Mouse (Mus musculus): ENCODE measurements around the gene Cd9. TPM values are rescaled to one million over a fixed set of nuclear protein-coding genes. Genes with fewer than 3 reads are reported as not detected.

Cd9 gene
- polyA plus RNA-seq (2015; fragmentation: Nextera tagmentation; extraction: Ambion mirVana) = 637 and 658 TPM in 2 replicates

DNA sequence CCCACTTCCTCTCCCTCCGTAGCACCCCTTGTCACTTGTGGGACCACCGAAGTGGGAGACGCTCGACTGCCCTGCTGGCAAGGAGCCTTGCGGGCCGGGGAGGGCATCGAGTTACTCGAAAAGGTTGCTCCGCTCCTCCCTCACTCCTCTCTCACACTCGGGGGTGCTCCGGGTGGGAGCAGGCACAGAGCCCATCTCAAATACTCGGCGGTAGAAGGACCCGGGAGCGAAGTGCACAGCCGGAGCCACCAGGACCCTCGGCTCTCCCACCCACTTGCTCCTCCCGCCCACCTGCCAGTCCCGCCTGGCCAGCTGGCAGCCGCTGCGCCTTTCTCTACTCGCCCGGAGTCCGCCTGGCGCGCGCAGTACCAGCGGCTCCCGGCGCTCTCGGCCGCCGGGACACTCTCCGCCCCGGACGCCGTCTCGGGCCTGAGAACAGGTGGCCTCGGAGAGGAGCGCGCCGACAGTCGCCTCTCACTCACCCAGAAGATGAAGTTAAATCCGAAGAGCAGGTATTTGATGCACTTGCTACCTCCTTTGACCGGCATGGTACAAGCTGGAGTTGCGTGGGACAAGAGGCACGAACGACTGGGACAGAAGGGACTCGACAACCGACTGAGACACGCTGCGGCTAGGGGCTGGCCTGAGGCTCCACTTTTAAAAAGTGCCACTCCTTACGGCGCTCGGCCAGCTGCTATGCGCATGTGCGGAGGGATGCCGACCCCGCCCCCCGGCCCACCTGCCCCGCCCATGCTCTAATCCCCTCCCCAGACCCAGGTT, at the start of gene Cd9:
TSS of gene Cd9 (minus strand) at position 700 of the 780 bp plus-strand sequence.

Other genes with a start within 250 kb of the Cd9 start
- gene Tuba3a, start 208.7 kb downstream of the Cd9 start, polyA plus RNA-seq (2015; fragmentation: Nextera tagmentation; extraction: Ambion mirVana) = 0.26 and 0.28 TPM in 2 replicates
- 109 and 119 TPM in 2 replicates for gene Ltbr, start 180.9 kb downstream of the Cd9 start, polyA plus RNA-seq (2015; fragmentation: Nextera tagmentation; extraction: Ambion mirVana)
- gene Scnn1a, start 174.1 kb downstream of the Cd9 start, polyA plus RNA-seq (2015; fragmentation: Nextera tagmentation; extraction: Ambion mirVana) = 0.98 and 1.1 TPM in 2 replicates
- gene Tnfrsf1a, start 145.4 kb downstream of the Cd9 start, polyA plus RNA-seq (2015; fragmentation: Nextera tagmentation; extraction: Ambion mirVana) = 87.8 and 96.6 TPM in 2 replicates
- gene Plekhg6, start 114.0 kb downstream of the Cd9 start, polyA plus RNA-seq (2015; fragmentation: Nextera tagmentation; extraction: Ambion mirVana) = 6.4 and 6.6 TPM in 2 replicates
- 22.4 and 23.7 TPM in 2 replicates for gene Vwf, start 52.0 kb upstream of the Cd9 start, polyA plus RNA-seq (2015; fragmentation: Nextera tagmentation; extraction: Ambion mirVana)
- 0.05 and 0.17 TPM in 2 replicates for gene Ano2, start 195.6 kb upstream of the Cd9 start, polyA plus RNA-seq (2015; fragmentation: Nextera tagmentation; extraction: Ambion mirVana)

All from urinary bladder, postnatal 0 days (tissue).